Mouse (Mus musculus) lung, postnatal 0 days (tissue): ENCODE results near the gene Sema3c.

Source experiments
- CTCF ChIP-seq: IDR thresholded peaks from 2 replicates; pipeline ENCODE4 v1.5.1; 2016; ENCODE audit warnings: antibody characterized with exemption, mild to moderate bottlenecking
- EP300 ChIP-seq: IDR thresholded peaks from 2 replicates; pipeline ENCODE4 v1.6.1; 2016; ENCODE audit warnings: antibody characterized with exemption, mild to moderate bottlenecking, control low read depth

GRCm38 (mm10) chr5:17661223-17661622 is 87.1 kb downstream of the Sema3c start:
- TF ChIP-seq CTCF (no peak), EP300 (no peak)
